Mouse (Mus musculus): Measurements from ENCODE around the gene Reep6.

- TF ChIP-seq POLR2A (IDR thresholded peaks at IDR 0.05; ENCODE audit: low read depth, low read length) (no peak), CTCF (IDR thresholded peaks at IDR 0.05; ENCODE audit: extremely low read depth, insufficient read length, insufficient replicate concordance, low read depth, low read length) (no peak)
Measured at GRCm38 (mm10) chr10:80368392-80368791, 38.6 kb downstream of the Reep6 start.
